Mouse (Mus musculus) hindbrain, embryonic 11.5 days (tissue): ENCODE measurements around the gene Ppp4r1. TPM values are rescaled to one million over a fixed set of nuclear protein-coding genes. Genes with fewer than 3 reads are reported as not detected.

Source experiments
- ATAC-seq: fragments of 200-750 bp; cut with Nextera tagmentation; 2 replicates; pipeline ENCODE4 v1.8.0; 2017; ENCODE audit warnings: mild to moderate bottlenecking, moderate TSS enrichment, moderate library complexity; ENCODE audit not compliant: low FRiP score
- DNase-seq: peaks from one replicate; pipeline ENCODE4 v3.0.0-alpha.2; 2015; ENCODE audit warnings: low spot score
- H3K27ac ChIP-seq: fragments of 300-500 bp; sonication (generic); 2 replicates; pipeline ENCODE4 v1.5.1; 2014; ENCODE audit warnings: mild to moderate bottlenecking, low read depth, low read length
- H3K27me3 ChIP-seq: fragments of 300-500 bp; sonication (generic); 2 replicates; pipeline ENCODE4 v1.6.1; 2014; ENCODE audit warnings: mild to moderate bottlenecking, low read length, moderate library complexity, mixed read lengths; ENCODE audit not compliant: control insufficient read depth, insufficient read depth
- H3K36me3 ChIP-seq: fragments of 300-500 bp; sonication (generic); 2 replicates; pipeline ENCODE4 v1.6.1; 2014; ENCODE audit warnings: mild to moderate bottlenecking, low read length, moderate library complexity, mixed read lengths; ENCODE audit not compliant: control insufficient read depth, insufficient read depth
- H3K4me1 ChIP-seq: fragments of 300-500 bp; sonication (generic); replicated peaks from 2 replicates; pipeline ENCODE4 v1.6.1; 2014; ENCODE audit warnings: low read length, mixed read lengths; ENCODE audit not compliant: control insufficient read depth, insufficient read depth
- H3K4me2 ChIP-seq: fragments of 300-500 bp; sonication (generic); replicated peaks from 2 replicates; pipeline ENCODE4 v1.6.1; 2014; ENCODE audit warnings: mild to moderate bottlenecking, low read depth, low read length
- H3K4me3 ChIP-seq: fragments of 300-500 bp; sonication (generic); 2 replicates; pipeline ENCODE4 v1.5.1; 2014; ENCODE audit warnings: low read depth, low read length
- H3K9ac ChIP-seq: fragments of 300-500 bp; sonication (generic); 2 replicates; pipeline ENCODE4 v1.6.1; 2014; ENCODE audit warnings: low read depth, low read length
- H3K9me3 ChIP-seq: fragments of 300-500 bp; sonication (generic); 2 replicates; pipeline ENCODE4 v1.6.1; 2016; ENCODE audit warnings: low read length; ENCODE audit not compliant: control insufficient read depth
- WGBS: fragments of 180-500 bp; shearing (Covaris S2); extraction: QIAGEN DNeasy Blood & Tissue Kit; methylation state at CpG from one replicate; pipeline ENCODE4 v1.1.7; 2014; 5-methylcytosine and 5-hydroxymethylcytosine counted together
- polyA plus RNA-seq: library from polyadenylated mRNA; unstranded; fragments of >200 nt; fragmentation: Nextera tagmentation; extraction: Ambion mirVana; gene quantifications from 2 replicates; pipeline ENCODE4 v1.2.1, GENCODE M21; 2014

The Ppp4r1 gene
- polyA plus RNA-seq, 1 experiment from 2014 or later: 48.9 TPM

GRCm38 (mm10) chr17:65850487-65850886, 68.1 kb downstream of the Ppp4r1 start:
- DNase-seq (no peak), ATAC-seq (no peak)
- H3K27ac ChIP-seq: no peak overlapping the region
- peaks cover 9% of the 10 kb centered on the region; the same call in 1 of the 2 replicates for H3K36me3 ChIP-seq
- no peak overlapping the region for H3K4me2 ChIP-seq
- no peaks in the 10 kb centered on the region for H3K9me3 ChIP-seq
- no peak overlapping the region for H3K9ac ChIP-seq
- H3K4me3 ChIP-seq: no peak overlapping the region
- no peaks in the 10 kb centered on the region for H3K4me1 ChIP-seq
- 91% methylated on average over 17 of the region's 17 CpGs for WGBS
- H3K27me3 ChIP-seq: no peaks in the 10 kb centered on the region

- Histone ChIP-seq H3K9ac (no peak overlapping the region), H3K9me3 (no peaks in the 10 kb centered on the region), H3K27ac (no peak overlapping the region), H3K4me3 (no peak overlapping the region), H3K4me2 (no peak overlapping the region), H3K36me3 (peaks cover 9% of the 10 kb centered on the region), H3K4me1 (no peaks in the 10 kb centered on the region), H3K27me3 (no peaks in the 10 kb centered on the region)
- DNase-seq (no peak), ATAC-seq (no peak)
- 90% methylated on average over 6 of the region's 6 CpGs for WGBS
These were observed 69.4 kb downstream of the Ppp4r1 start for GRCm38 (mm10) chr17:65851749-65852148.

- no peak for DNase-seq
- no peaks in the 10 kb centered on the region for H3K27me3 ChIP-seq
- H3K27ac ChIP-seq: no peak overlapping the region
- WGBS: 86% methylated on average over 6 of the region's 6 CpGs
- H3K36me3 ChIP-seq: peaks cover 9% of the 10 kb centered on the region
- no peak for ATAC-seq
- H3K4me2 ChIP-seq: no peak overlapping the region
- H3K9ac ChIP-seq: no peak overlapping the region
- H3K4me3 ChIP-seq: no peak overlapping the region
- no peaks in the 10 kb centered on the region for H3K9me3 ChIP-seq
- no peaks in the 10 kb centered on the region for H3K4me1 ChIP-seq
These were observed 71.0 kb downstream of the Ppp4r1 start for GRCm38 (mm10) chr17:65853326-65853725.

- ATAC-seq (no peak), DNase-seq (no peak)
- Histone ChIP-seq H3K27ac (no peak overlapping the region), H3K4me2 (no peak overlapping the region), H3K4me3 (no peak overlapping the region), H3K9ac (no peak overlapping the region), H3K9me3 (no peaks in the 10 kb centered on the region), H3K27me3 (no peaks in the 10 kb centered on the region), H3K4me1 (no peaks in the 10 kb centered on the region), H3K36me3 (peaks cover 9% of the 10 kb centered on the region)
- 93% methylated on average over 4 of the region's 4 CpGs for WGBS
These were observed 71.6 kb downstream of the Ppp4r1 start for GRCm38 (mm10) chr17:65854006-65854405.

GRCm38 (mm10) chr17:65857617-65858016, 75.2 kb downstream of the Ppp4r1 start:
- no peak for ATAC-seq

GRCm38 (mm10) chr17:65862579-65862978, 80.2 kb downstream of the Ppp4r1 start:
- Histone ChIP-seq H3K27me3 (no peaks in the 10 kb centered on the region), H3K9ac (no peak overlapping the region)

More at GRCm38 (mm10) chr17:65857617-65858016, 75.2 kb downstream of the Ppp4r1 start:
- WGBS: 93% methylated on average over 4 of the region's 4 CpGs
- Histone ChIP-seq H3K36me3 (no peaks in the 10 kb centered on the region; the same call in 1 of the 2 replicates), H3K4me2 (no peak overlapping the region), H3K4me1 (no peaks in the 10 kb centered on the region), H3K27ac (no peak overlapping the region), H3K9ac (no peak overlapping the region), H3K4me3 (no peak overlapping the region), H3K9me3 (no peaks in the 10 kb centered on the region), H3K27me3 (no peaks in the 10 kb centered on the region)
- no peak for DNase-seq

GRCm38 (mm10) chr17:65863830-65864229, 81.5 kb downstream of the Ppp4r1 start:
- Histone ChIP-seq H3K9ac (no peak overlapping the region), H3K27ac (no peak overlapping the region), H3K4me3 (no peak overlapping the region), H3K27me3 (no peaks in the 10 kb centered on the region), H3K36me3 (peaks cover 4% of the 10 kb centered on the region), H3K9me3 (no peaks in the 10 kb centered on the region), H3K4me1 (no peaks in the 10 kb centered on the region), H3K4me2 (no peak overlapping the region)
- 93% methylated on average over 12 of the region's 12 CpGs for WGBS
- ATAC-seq: no peak
- DNase-seq: no peak

More at GRCm38 (mm10) chr17:65862579-65862978, 80.2 kb downstream of the Ppp4r1 start:
- WGBS: 55% methylated on average over 4 of the region's 4 CpGs
- Histone ChIP-seq H3K4me2 (no peak overlapping the region), H3K27ac (no peak overlapping the region), H3K9me3 (no peaks in the 10 kb centered on the region), H3K4me3 (no peak overlapping the region), H3K4me1 (no peaks in the 10 kb centered on the region), H3K36me3 (peaks cover 4% of the 10 kb centered on the region)
- DNase-seq (peak; percentile 64), ATAC-seq (no peak)

GRCm38 (mm10) chr17:65864742-65865141, 82.4 kb downstream of the Ppp4r1 start:
- DNase-seq (peak; percentile 69), ATAC-seq (0 out of 2 replicates have a peak, but pooled peaks have one; percentile 22)

GRCm38 (mm10) chr17:65865265-65865664, 82.9 kb downstream of the Ppp4r1 start:
- no peak for ATAC-seq
- H3K4me1 ChIP-seq: no peaks in the 10 kb centered on the region
- no peaks in the 10 kb centered on the region for H3K9me3 ChIP-seq
- no peak for DNase-seq
- H3K9ac ChIP-seq: no peak overlapping the region
- H3K36me3 ChIP-seq: peaks cover 4% of the 10 kb centered on the region
- no peak overlapping the region for H3K27ac ChIP-seq
- H3K4me2 ChIP-seq: no peak overlapping the region
- H3K27me3 ChIP-seq: no peaks in the 10 kb centered on the region
- H3K4me3 ChIP-seq: no peak overlapping the region

More at GRCm38 (mm10) chr17:65864742-65865141, 82.4 kb downstream of the Ppp4r1 start:
- H3K4me3 ChIP-seq: no peak overlapping the region
- H3K4me1 ChIP-seq: no peaks in the 10 kb centered on the region
- H3K4me2 ChIP-seq: no peak overlapping the region
- peaks cover 4% of the 10 kb centered on the region for H3K36me3 ChIP-seq
- H3K27me3 ChIP-seq: no peaks in the 10 kb centered on the region
- H3K9me3 ChIP-seq: no peaks in the 10 kb centered on the region
- H3K27ac ChIP-seq: no peak overlapping the region
- WGBS: 43% methylated on average over 4 of the region's 4 CpGs
- H3K9ac ChIP-seq: no peak overlapping the region
